7 mouse cellular contexts compared by ENCODE assay signal in genomic region chr5:121451644-121452025, GRCm38 (mm10). TPM values are rescaled to one million over a fixed set of nuclear protein-coding genes. Genes with fewer than 3 reads are reported as not detected.
DNase-seq lines count a peak whose midpoint lies in the region; ATAC-seq and TF ChIP-seq lines count a peak whose summit lies in the region.

Tmem116 (plus strand) TSS chr5:121451893.

- no peaks in the 10 kb centered on the region for H3K9me3 ChIP-seq in G1E (replicated peaks)
- H3K9me3 ChIP-seq in kidney, embryonic 14.5 days (ENCODE audit: control insufficient read depth, low read length) = no peaks in the 10 kb centered on the region

- H3K27me3 ChIP-seq in C2C12 (ENCODE audit: control insufficient read depth, insufficient read depth, insufficient read length) (no peaks in the 10 kb centered on the region), G1E (ENCODE audit: insufficient read depth, low read length) (no peaks in the 10 kb centered on the region)
- no peaks in the 10 kb centered on the region for H3K27me3 ChIP-seq in kidney, embryonic 14.5 days (ENCODE audit: control insufficient read depth, insufficient read depth, low read length)

- peaks cover 82% of the 10 kb centered on the region for H3K4me1 ChIP-seq in G1E (ENCODE audit: insufficient read depth, low read depth, low read length)
- peaks cover 24% of the 10 kb centered on the region for H3K4me1 ChIP-seq in kidney, embryonic 14.5 days (ENCODE audit: control insufficient read depth, insufficient read depth, low read length)

- H3K79me3 ChIP-seq in C2C12 (ENCODE audit: low read depth) = peaks cover 26% of the 10 kb centered on the region

- H3K79me2 ChIP-seq in C2C12 (ENCODE audit: control insufficient read depth, insufficient read depth) = peaks cover 59% of the 10 kb centered on the region

- H3ac ChIP-seq in C2C12 (ENCODE audit: control insufficient read depth, insufficient read length, low read depth) = peak within 1 kb of the TSS; percentile 92

- H3K36me3 ChIP-seq in C2C12 (ENCODE audit: control insufficient read depth, insufficient read depth) = peaks cover 33% of the 10 kb centered on the region
- peaks cover 66% of the 10 kb centered on the region for H3K36me3 ChIP-seq in G1E (replicated peaks)
- peaks cover 31% of the 10 kb centered on the region for H3K36me3 ChIP-seq in kidney, embryonic 14.5 days (ENCODE audit: control insufficient read depth, insufficient read depth, low read length)

- DNase-seq in G1E (ENCODE audit: low spot score) = peak; percentile 42
- peak; percentile 36 to 42 for DNase-seq in cerebellum, postnatal 36 days
- DNase-seq in heart, adult 8-10 months (ENCODE audit: low spot score) = peak; percentile 35
- DNase-seq in lung, postnatal 10 days = peak; percentile 51
- DNase-seq in spleen, postnatal 4 days (ENCODE audit: low spot score in 2 of 2) = peak; percentile 58 to 79

- H3K27ac ChIP-seq in kidney, embryonic 14.5 days (ENCODE audit: low read depth, low read length) = peak within 1 kb of the TSS; percentile 91

- ATAC-seq in G1E (ENCODE audit: extremely low read depth, insufficient number of reproducible peaks, low FRiP score, poor library complexity, severe bottlenecking) = no peak
- 0 out of 2 replicates have a peak, but pooled peaks have one; percentile 26 for ATAC-seq in kidney, embryonic 14.5 days (ENCODE audit: low FRiP score, low TSS enrichment)

- under 1% methylated on average over 17 of the region's 17 CpGs for WGBS in kidney, embryonic 14.5 days

- peak within 1 kb of the TSS; percentile 85 for H3K4me2 ChIP-seq in kidney, embryonic 14.5 days (replicated peaks; ENCODE audit: low read depth, low read length)

- H3K4me3 ChIP-seq in C2C12 (ENCODE audit: insufficient read depth, poor library complexity, severe bottlenecking) (peak within 1 kb of the TSS; percentile 89), G1E (ENCODE audit: low read depth, low read length) (peak within 1 kb of the TSS; percentile 100)
- peak within 1 kb of the TSS; percentile 89 for H3K4me3 ChIP-seq in kidney, embryonic 14.5 days (ENCODE audit: low read length)

- H3K9ac ChIP-seq in kidney, embryonic 14.5 days (ENCODE audit: low read depth, low read length) = peak within 1 kb of the TSS; percentile 95

- TF ChIP-seq CTCF in C2C12 (IDR thresholded peaks at IDR 0.05; ENCODE audit: control insufficient read depth, insufficient read depth, insufficient read length) = no peak
- no peak for TF ChIP-seq CTCF in G1E (IDR thresholded peaks at IDR 0.05; ENCODE audit: low read depth, low read length)

TF ChIP-seq in C2C12, 6 proteins besides CTCF, POLR2A, EP300 and RAD21:
- TF ChIP-seq MYOG (IDR thresholded peaks at IDR 0.05; ENCODE audit: control insufficient read depth, extremely low read depth, insufficient read length) = no peak
- no peak for TF ChIP-seq MAX (IDR thresholded peaks at IDR 0.05)
- no peak for TF ChIP-seq USF1 (IDR thresholded peaks at IDR 0.05; ENCODE audit: low read depth)
- no peak for TF ChIP-seq FOSL1 (IDR thresholded peaks at IDR 0.05; ENCODE audit: insufficient read depth, low read length, poor library complexity, severe bottlenecking)
- no peak for TF ChIP-seq CEBPB (IDR thresholded peaks at IDR 0.05; ENCODE audit: low read depth)
- no peak for TF ChIP-seq MYOD1 (IDR thresholded peaks at IDR 0.05; ENCODE audit: control insufficient read depth, insufficient read length, low read depth)

RNA-seq across cellular contexts. Expression of gene Tmem116, which starts in this region (rescaled TPM):
- polyA plus RNA-seq in C2C12 (2012; fragmentation: generic; extraction: Trizol) = 0.54 TPM
- total RNA-seq in G1E (2014; fragmentation: Nextera tagmentation) = 9.8 and 10.6 TPM in 2 replicates
- 1.7 and 2.6 TPM in 2 replicates for total RNA-seq in G1E (2017)
- polyA plus RNA-seq in G1E (2012) = 2.7 and 6.1 TPM in 2 replicates
- total RNA-seq in heart, adult 8-10 months (2022) = 10 to 100 TPM; 12.6 to 15.1 (median 13.4) TPM
- polyA plus RNA-seq in kidney, embryonic 14.5 days (2014; fragmentation: Nextera tagmentation; extraction: Ambion mirVana) = 3.7 and 5.0 TPM in 2 replicates
